Mouse (Mus musculus) fibroblast of lung, adult 2 months (primary cell): Measurements from ENCODE around the gene Pcsk5.

ENCODE experiments used
- DNase-seq: peaks from one replicate; pipeline ENCODE4 v3.0.0-alpha.2; 2011; ENCODE audit warnings: low read depth

Gene Pcsk5

GRCm38 (mm10) chr19:17806626-17807025 lies 30.8 kb downstream of the Pcsk5 start:
- no peak for DNase-seq

GRCm38 (mm10) chr19:17800798-17801197 lies 36.6 kb downstream of the Pcsk5 start:
- no peak for DNase-seq

- DNase-seq = no peak
Observed at GRCm38 (mm10) chr19:17799419-17800185, 37.8 kb downstream of the Pcsk5 start.

GRCm38 (mm10) chr19:17793457-17793856 lies 44.0 kb downstream of the Pcsk5 start:
- DNase-seq = no peak

- no peak for DNase-seq
Observed at GRCm38 (mm10) chr19:17791485-17792052, 45.9 kb downstream of the Pcsk5 start.

GRCm38 (mm10) chr19:17788617-17789317 lies 48.7 kb downstream of the Pcsk5 start:
- DNase-seq = no peak

- DNase-seq = no peak
Observed at GRCm38 (mm10) chr19:17786744-17787143, 50.7 kb downstream of the Pcsk5 start.

- no peak for DNase-seq
Observed at GRCm38 (mm10) chr19:17784401-17785192, 52.8 kb downstream of the Pcsk5 start.

GRCm38 (mm10) chr19:17783231-17783630 lies 54.2 kb downstream of the Pcsk5 start:
- DNase-seq = no peak

- no peak for DNase-seq
Observed at GRCm38 (mm10) chr19:17781323-17781722, 56.1 kb downstream of the Pcsk5 start.

GRCm38 (mm10) chr19:17775943-17776342 lies 61.5 kb downstream of the Pcsk5 start:
- DNase-seq = no peak

GRCm38 (mm10) chr19:17775097-17775496 lies 62.3 kb downstream of the Pcsk5 start:
- DNase-seq = no peak

GRCm38 (mm10) chr19:17774061-17774460 lies 63.4 kb downstream of the Pcsk5 start:
- DNase-seq = no peak

- no peak for DNase-seq
Observed at GRCm38 (mm10) chr19:17769610-17770399, 67.6 kb downstream of the Pcsk5 start.

- DNase-seq = no peak
Observed at GRCm38 (mm10) chr19:17765001-17765400, 72.4 kb downstream of the Pcsk5 start.

- no peak for DNase-seq
Observed at GRCm38 (mm10) chr19:17762740-17763139, 74.7 kb downstream of the Pcsk5 start.

- DNase-seq = peak; percentile 43
Observed at GRCm38 (mm10) chr19:17761678-17762077, 75.8 kb downstream of the Pcsk5 start.

- no peak for DNase-seq
Observed at GRCm38 (mm10) chr19:17752841-17753240, 84.6 kb downstream of the Pcsk5 start.

- no peak for DNase-seq
Observed at GRCm38 (mm10) chr19:17748331-17748730, 89.1 kb downstream of the Pcsk5 start.

- DNase-seq = no peak
Observed at GRCm38 (mm10) chr19:17745380-17745779, 92.1 kb downstream of the Pcsk5 start.

- DNase-seq = no peak
Observed at GRCm38 (mm10) chr19:17744474-17745069, 92.9 kb downstream of the Pcsk5 start.
